Mouse (Mus musculus) adipocyte (in vitro differentiated cells): ENCODE results near the gene Parl.

Experiments used
- DNase-seq: peaks from one replicate; pipeline ENCODE4 v3.0.0-alpha.2; 2016; ENCODE audit warnings: low spot score

The Parl gene

DNA sequence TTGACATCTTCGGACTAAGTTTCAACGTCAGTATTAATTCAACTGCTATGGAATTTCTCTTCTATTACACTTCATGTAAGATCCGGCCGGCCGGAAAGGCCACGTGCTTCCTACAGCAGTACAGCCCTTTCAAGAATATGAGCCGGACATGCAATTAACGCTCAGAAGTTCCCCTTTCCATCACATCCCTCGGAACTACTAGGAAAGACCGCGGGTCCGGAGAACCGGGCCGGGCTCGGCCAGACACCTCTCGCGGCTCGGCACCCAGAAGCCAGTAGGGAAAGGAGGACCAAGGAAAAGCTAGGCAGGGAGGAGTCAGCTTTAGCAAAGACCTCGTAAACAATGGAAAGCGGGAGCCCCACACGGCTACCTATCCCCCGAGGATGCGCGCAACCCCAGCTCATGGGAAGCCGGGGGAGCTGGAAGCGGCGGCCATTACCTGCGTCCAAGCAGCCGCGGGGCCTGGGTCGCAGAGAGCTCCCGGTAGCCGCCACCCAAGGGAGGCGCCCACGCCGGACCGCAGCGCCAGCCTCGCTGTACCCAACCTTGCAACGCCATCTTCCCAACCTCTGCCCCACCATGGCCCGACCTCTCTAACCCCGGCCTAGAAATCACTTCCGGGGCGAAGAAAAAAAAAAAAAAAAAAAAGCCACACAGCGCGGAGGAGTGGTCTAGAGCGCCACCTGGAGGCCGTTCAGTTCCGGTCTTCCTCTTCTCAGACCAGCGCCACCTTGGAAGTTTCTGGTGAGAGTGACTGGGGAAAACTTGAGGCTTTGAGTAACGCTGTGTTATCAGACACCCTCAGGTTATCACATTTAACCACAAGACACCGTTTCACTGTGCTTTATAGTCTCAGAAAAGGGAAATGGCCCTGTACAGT, at the start of gene Parl:
TSS of gene Parl (minus strand) at position 618 of the 880 bp plus-strand sequence.
- peak; percentile 98 for DNase-seq

DNA sequence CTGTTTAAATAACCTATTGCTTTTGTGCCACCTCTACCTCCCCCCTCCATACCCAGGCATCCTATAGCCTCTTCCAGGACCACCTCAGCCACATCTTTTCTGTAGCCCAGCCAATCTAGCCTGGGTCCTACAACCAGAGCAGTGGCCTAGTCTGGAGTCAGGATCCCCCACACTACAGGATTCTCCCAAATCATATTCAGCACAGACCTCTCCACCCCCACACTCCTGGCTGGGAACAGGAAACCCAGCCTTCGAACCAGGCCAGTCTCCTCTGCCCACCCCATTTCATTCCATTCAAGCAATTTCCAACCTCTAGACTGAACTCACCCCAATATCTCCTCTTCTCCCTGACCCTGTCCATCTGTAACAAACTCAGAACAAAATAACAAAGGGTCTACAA, 43.3 kb upstream of the Parl start:
- no peak for DNase-seq

DNA sequence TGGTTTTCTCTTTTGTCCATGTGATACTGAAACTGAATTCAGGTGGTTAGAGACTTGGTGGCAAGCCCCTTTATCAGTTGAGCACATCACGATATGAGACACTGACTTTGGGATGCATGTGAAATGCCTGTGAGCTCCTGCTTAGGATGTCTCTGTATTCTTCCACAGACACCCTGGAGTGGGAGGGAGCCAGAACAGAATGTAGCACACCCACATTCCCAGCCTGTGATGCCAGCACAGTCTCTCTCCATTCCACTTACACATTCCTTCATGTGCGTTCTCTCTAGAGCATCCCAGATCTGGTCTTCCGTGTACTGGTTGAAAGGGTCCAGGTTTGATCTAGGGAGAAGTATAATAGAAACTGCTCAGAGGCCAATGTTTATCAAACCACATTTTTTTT, 36.4 kb upstream of the Parl start:
- DNase-seq = no peak

DNA sequence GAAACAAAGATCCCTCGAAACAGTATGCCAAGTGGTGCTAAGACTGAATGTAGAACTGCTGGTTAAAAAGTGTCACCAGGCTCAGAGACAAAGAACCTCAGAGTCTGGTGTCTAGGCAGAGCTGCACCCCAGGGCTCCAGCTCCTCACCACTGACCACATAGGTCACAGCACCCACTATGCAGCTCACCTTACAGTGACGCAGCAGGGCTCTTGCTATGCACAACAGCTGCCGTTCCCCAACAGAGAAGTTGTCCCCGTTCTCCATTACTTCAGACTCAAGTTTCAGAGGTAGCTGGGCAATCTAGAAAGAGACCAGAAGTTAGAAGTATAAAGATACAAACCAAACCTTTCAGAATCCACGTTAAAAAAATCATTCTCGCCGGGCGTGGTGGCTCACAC, 32.7 kb upstream of the Parl start:
- no peak for DNase-seq

DNA sequence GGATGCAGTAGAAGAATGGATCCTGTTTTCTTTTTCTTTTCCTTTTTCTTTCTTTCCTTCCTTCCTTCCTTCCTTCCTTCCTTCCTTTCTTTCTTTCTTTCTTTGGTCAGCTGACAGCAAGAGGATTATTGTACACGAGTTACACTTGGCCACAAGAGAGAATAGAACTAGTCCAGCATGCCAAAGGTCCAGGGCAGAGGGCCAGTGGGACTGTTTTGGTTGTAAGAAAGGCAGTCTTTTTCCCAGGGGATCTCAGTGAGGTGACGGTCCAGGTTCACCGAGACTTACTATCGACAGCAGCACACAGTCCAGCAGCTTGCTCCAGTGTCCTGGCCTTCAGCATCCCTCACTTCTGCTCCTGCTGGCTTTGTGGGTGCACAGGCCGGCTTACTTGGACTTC, 26.1 kb upstream of the Parl start:
- DNase-seq = peak; percentile 97

DNA sequence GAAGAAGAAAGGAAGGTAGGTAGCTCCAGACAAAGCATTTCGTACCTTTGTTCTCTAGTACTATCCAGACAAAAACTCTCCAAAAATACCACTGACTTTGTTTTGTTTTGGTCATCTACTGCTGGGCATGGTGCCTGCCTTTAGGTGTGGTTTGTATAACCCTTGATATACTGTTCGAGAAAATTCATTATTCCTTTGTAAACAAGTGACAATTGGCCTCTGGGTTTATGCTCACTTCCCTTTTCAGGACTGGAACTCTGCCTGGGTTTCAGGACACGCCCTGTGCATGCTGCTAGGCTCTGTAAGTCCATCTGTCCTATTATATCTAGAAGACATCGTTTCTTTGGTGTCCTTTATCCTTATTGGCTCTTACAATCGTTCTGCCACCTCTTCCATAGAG, 23.1 kb upstream of the Parl start, which contains the start of gene Cyp2ab1:
TSS of gene Cyp2ab1 (minus strand) at position 119 of the 400 bp plus-strand sequence.
- DNase-seq = peak; percentile 79

DNA sequence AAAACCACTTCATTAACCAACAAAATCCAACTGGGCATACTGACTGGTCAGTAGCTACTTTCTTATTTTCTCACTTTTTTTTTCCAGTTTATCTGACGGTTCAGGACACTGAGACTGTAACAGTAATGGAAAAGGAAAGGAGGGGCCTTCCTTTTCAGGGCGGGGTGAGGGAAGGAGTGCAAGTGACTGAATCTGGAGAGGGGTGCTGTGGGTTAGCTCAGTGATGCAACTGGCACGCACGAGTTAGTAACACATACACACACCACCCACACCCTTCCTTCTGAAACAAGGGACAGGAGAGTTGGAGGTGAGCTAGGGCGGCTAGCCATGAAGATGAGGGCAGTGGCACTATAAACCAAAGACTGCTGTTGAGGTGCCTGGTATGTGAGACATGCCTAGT, 21.7 kb upstream of the Parl start:
- DNase-seq = no peak

DNA sequence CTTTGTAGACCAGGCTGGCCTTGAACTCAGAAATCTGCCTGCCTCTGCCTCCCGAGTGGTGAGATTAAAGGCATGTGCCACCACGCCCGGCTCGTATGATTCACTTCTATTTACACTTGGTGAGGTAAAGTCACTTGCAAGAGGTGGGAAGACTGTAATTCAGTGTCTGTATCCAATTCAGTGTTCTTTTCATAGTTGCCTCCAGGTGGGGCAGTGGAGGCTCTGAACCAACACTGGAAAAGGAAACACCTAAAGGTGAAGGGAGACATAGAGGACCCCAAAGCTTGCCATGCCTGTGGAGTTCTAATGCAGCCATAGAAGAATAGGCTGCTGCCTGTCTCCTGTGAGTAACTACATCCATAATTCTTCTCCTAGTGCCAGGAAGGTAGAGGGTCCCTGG, 20.1 kb upstream of the Parl start:
- no peak for DNase-seq

DNA sequence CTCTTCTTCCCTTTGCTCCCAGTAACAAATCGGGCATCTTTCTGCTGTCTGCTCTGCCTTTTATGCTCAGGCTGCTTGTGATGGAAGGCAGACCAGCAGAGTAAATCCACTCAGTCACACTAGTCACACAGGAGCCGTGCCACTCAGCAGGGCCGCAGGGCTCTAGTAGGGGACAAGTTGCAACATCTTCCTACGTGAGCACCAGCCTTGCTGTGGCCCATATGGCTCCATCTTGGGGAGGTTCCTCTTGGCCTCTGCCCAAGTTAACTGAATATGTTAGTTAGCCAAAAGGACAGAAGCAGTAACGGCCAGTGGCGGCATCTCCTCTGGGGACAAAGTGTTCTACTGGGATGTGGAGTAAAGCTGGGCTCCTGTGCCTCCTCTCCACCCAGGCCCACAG, 14.6 kb upstream of the Parl start:
- peak; percentile 45 for DNase-seq

DNA sequence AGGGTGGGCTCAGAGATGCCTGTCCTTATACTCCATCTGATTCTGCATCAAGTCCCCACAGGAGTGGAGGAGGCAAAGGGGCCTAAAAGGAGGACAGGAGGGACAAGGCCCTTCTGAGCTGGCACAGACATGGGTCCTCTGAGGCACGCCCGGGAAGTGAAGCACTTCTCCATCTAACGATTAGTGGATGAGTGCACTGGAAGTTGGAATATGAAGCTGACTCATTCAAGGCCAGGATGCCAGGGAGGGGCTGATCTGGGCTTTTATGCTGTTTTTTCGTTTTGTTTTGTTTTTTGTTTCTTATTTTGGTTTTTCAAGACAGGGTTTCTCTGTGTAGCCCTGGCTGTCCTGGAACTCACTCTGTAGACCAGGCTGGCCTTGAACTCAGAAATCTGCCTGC, 13.1 kb upstream of the Parl start:
- no peak for DNase-seq

DNA sequence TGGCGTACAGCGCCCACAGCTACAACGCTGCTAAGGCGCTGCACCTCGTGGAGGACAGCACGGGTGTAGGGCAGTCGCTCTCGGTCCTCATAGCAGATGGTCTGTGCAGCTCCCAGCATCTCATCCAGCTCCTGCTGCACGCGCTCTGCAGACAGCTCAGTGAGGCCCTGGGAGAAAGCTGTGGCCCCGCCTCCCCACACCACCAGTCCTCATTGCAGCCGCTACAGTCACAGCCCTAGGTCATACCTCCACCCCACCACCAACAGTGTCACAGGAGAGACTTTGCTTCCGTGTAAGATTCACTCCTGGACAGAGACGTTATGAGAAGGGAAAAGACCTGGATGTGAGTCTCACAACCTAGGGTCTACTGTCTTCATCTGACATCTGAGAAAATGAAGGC, 10.1 kb upstream of the Parl start:
- no peak for DNase-seq

DNA sequence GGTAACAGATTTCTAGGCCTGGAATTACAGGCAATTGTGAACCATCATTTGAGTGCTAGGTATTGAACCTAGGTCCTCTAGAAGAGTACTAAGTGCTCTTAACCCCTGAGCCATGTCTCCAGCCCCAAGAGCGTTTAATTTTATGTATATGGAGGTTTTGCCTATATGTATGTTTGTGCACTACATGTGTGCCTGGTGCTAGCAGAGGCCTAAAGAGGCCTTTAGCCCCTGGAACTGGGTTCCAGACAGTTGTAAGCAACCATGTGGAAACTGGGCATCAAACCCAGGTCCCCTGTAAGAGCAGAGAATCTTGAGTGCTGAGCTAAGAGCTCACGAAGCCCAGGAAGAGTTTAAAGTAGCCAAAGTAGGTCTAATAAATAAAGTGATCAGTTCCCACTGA, 2.1 kb downstream of the Parl start:
- no peak for DNase-seq

DNA sequence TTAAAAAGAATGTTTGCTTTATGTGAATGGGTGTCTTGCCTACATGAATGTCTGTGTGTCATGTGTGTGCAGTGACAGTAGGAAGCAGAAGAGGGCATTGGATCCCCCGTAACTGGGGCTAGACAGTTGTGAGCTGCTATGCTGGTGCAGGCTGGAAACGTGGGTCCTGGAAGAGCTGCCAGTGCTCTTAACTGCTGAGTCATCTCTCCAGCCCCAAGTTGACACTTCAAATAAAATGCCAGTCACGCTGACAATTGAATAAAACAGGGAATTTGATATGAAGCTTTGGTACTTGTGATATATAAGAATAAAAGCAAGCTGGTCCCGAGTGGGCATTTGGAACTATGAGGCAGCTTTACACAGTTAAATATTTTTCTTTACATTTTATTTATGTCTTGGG, 21.9 kb downstream of the Parl start:
- DNase-seq = no peak

DNA sequence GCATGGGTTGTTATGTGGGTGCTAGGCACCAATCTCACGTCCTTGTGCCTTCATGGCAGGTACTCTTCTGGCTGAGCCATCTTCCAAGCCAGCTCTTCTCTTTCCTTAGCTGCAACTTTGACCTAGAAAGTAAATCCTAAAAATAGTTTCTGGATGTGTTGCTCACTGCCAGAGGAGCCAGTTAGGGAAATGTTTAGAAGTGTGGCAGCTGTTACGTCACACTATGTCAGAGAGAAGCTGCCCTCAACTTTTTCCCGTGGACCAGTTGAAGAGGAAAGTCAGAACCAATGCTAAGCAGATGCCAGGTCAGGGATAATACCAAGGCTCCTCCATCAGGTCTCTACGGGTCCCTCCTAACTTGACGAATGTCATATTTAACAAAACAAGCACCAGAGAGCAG, 22.8 kb downstream of the Parl start:
- peak; percentile 56 for DNase-seq

DNA sequence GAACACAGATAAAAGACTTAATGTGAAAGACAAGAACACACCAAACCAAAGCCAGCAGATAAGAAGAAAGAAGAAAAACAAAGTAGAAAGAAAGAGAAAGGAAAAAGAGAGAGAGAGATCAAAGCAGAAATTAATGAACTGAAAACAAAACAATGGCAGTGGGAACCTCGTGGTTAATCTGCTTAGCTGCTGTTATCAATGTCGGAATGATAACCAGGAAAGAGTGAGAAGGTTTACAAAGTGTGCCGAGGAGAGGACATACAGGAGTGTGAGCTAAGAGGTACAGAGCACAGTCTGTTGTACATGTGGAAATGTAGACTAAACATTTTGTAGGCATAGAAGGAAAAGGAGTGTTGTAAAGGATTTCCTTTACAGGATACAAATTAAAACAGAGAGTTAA, 29.2 kb downstream of the Parl start:
- no peak for DNase-seq

DNA sequence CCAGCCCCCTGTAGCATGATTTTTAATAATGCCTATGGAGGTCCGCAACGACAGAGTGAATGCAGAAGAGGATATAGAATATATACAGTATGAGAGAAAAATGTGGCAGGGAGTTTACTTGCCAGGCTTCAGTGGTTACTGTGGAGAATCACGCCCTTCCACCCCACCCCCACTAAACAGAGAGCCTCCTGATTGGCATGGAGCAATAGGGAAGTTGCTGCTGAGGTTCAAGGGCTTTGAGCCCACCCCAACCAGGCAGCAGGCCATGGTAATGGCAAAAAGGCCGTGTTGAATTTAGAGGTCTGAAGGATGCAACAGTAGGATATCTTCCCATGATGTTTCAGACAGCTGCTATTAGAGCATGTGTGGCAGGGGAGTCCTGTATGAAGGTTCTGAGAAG, 30.8 kb downstream of the Parl start:
- no peak for DNase-seq

DNA sequence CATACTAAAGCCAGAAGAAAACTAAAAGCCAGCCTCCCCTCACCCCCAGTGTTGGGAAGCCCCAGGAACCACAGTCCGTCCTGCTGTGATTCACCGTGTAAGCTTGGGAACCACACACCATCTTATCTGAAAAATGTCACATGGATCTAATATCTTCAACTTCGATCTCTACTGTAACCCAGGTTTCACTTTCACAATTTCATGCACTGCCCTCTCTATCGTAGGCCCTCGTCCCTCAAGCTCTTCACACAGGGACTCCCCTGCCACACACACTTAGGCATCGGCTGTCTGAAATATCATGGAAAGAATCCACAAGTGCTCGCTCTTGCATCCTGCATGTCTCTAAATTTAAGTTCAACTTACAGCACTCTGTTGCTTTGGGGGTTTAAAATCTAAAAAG, 37.1 kb downstream of the Parl start:
- DNase-seq = no peak

DNA sequence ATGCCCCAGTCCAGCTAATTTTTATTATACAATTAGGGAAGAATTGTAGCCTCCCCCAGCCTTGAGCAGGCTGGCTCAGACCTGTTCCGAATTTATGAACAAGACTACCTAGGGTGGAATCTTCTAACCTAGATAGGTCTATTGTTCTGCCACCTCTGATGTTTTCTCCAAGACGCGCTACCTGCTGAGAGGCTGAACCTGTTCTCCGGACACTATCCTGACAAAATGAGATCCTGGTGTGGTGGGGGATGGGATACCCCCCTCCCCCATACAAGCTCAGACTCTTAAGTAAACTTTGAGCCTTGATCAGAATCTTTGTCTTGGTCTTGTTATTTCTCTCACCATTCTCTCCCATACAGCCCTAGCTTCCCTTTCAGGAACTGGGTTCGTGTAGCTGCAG, 44.3 kb downstream of the Parl start:
- no peak for DNase-seq

DNA sequence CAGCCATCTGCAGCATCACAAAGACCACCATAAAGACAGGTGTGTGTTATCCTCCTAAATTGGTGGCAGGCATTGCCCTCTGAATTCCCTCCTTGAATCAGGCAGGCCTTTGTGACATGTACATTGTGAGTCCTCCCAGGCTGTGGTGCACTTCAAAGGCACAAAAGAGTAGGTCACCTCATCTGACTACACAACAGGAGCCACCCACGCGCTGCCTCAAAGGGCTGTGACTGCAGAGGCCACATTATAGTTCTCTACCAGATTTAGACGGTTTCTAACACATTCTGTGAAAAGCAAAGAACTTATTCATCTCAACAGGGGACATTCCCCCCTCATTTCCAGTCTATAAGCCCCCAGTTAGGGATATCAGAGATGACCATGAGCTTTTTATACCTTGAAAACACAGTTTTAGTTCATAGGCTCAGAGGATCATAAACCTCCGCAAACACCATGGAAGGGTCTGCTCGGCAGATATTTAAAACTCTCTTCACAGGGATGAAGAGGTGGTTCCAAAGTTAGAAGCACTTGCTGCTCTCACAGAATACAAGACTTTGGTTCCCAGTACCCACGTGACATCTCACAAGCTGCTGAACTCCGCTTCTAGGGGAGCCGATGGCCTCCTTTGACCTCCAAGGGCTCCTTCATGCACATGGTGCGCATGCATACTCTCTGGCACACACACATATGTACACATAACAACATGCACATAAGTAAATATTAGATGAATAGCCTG, 53.6 kb downstream of the Parl start:
- no peak for DNase-seq

DNA sequence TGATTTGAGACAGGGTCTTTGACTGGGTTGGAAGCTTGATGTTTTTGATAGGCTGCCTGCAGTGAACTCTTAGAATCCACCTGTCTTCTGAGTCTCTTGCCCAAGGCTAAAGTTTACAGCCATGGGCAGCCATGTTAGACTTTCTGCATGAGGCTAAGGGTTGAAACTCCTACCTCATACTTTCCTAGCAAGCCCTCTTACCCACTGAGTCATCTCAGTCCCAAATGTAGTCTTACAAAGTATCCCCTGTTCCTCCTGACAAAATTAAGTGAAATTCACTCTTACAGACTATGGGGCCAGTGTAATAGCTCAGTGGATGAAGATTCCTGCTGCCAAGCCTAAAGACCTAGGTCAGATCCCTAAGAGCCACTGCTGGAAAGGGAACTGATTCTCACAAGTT, 55.1 kb downstream of the Parl start:
- no peak for DNase-seq

DNA sequence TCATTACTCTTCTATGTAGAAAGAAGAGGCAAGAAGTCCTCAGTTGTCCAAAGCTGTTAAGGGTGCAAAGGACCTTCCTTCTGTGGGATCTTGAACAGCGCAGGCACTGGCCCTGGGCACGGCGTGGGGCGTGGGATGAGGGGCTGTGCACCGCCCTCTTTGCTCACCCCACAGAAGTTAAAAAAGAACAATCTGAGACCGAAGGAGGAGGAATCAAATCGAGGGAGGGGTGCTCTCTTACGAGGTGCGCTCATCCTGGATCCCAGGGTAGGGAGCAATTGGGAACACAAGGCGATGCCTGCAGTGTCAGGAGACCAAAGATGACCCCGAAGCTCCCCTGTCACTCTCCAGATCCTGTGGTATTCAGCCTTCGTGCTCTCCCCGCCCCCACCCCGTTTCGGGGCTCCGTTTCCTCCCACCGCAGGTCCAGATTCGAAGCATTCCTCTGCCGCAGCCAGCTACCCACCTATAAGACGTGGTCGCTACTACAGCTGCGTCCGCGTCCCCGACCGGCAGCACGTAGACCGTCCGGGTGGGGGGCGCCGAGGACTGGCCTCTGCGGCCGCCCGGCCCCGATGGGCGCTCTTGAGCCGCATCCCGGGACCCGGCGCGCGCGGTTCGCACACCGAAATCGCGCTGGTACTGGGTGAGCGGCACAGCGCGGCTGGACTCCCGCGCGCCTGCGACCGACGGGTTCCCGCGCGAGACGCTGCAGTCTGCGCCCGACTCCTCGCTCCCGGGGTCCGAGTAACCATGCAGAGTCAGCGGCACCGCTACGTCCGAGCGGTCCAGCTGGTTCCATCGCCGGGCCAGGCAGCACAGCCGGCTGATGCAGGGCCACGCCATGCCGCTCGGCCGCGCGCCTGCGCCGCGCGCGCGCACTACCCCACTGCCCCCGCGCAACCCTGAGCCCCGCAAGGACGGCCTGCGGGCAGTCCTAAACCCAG, 61.4 kb downstream of the Parl start, which contains the start of gene Map6d1:
TSS of gene Map6d1 (minus strand) at position 891 of the 947 bp plus-strand sequence.
- DNase-seq = no peak

DNA sequence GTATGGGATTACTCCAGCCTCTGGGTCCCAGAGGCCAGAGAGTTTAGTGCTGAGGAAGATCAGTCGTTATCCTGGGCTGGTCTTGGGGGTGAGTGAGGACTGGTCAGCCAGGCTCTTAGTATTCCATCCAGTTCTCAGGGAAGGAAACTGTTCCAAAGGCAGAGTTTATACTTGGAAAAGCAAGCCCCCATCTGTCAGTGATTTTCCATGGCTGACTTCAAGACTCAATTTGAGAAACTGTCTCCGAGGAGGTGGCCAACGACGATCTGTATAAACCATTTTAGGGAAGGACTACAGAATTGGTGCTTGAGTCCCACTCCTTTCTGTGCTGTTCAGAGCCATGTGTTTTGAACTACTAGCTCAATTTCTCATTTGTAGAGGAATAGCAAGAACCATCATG, 63.5 kb downstream of the Parl start:
- no peak for DNase-seq
